Mouse (Mus musculus) heart, postnatal 0 days (tissue): ENCODE results near the gene Gm49510. TPM values are rescaled to one million over a fixed set of nuclear protein-coding genes. Genes with fewer than 3 reads are reported as not detected.

Source experiments
- ATAC-seq: fragments of 200-750 bp; cut with Nextera tagmentation; 2 replicates; pipeline ENCODE4 v1.8.0; 2017; ENCODE audit warnings: low read depth, moderate number of reproducible peaks, moderate library complexity; ENCODE audit not compliant: insufficient read depth
- DNase-seq: peaks from one replicate; pipeline ENCODE4 v3.0.0-alpha.2; 2016; ENCODE audit warnings: low spot score
- H3K27ac ChIP-seq: fragments of 300-500 bp; sonication (generic); 2 replicates; pipeline ENCODE4 v1.5.1; 2014; ENCODE audit warnings: low read depth, mild to moderate bottlenecking
- H3K27me3 ChIP-seq: fragments of 300-500 bp; sonication (generic); 2 replicates; pipeline ENCODE4 v1.6.1; 2014; ENCODE audit warnings: low read length, mixed read lengths; ENCODE audit not compliant: control insufficient read depth, insufficient read depth
- H3K36me3 ChIP-seq: fragments of 300-500 bp; sonication (generic); replicated peaks from 2 replicates; pipeline ENCODE4 v1.6.1; 2014; ENCODE audit warnings: low read length, mixed read lengths; ENCODE audit not compliant: control insufficient read depth, insufficient read depth
- H3K4me1 ChIP-seq: fragments of 300-500 bp; sonication (generic); 2 replicates; pipeline ENCODE4 v1.6.1; 2014; ENCODE audit warnings: antibody characterized with exemption; ENCODE audit not compliant: control insufficient read depth, insufficient read depth
- H3K4me2 ChIP-seq: fragments of 300-500 bp; sonication (generic); 2 replicates; pipeline ENCODE4 v1.6.1; 2014; ENCODE audit warnings: low read depth, mild to moderate bottlenecking, low read length, moderate library complexity
- H3K4me3 ChIP-seq: fragments of 300-500 bp; sonication (generic); 2 replicates; pipeline ENCODE4 v1.5.1; 2014; ENCODE audit warnings: low read depth, low read length
- H3K9ac ChIP-seq: fragments of 300-500 bp; sonication (generic); replicated peaks from 2 replicates; pipeline ENCODE4 v1.6.1; 2014; ENCODE audit warnings: low read depth, low read length, mixed read lengths
- H3K9me3 ChIP-seq: fragments of 300-500 bp; sonication (generic); replicated peaks from 2 replicates; pipeline ENCODE4 v1.6.1; 2016; ENCODE audit warnings: low read length; ENCODE audit not compliant: control insufficient read depth
- CTCF ChIP-seq: IDR thresholded peaks from 2 replicates; pipeline ENCODE4 v1.5.1; 2016; ENCODE audit warnings: antibody characterized with exemption, control low read depth, low read depth
- EP300 ChIP-seq: IDR thresholded peaks from 2 replicates; pipeline ENCODE4 v1.6.1; 2016; ENCODE audit warnings: antibody characterized with exemption, low read depth
- WGBS: fragments of 180-500 bp; shearing (Covaris S2); extraction: QIAGEN DNeasy Blood & Tissue Kit; methylation state at CpG from one replicate; pipeline ENCODE4 v1.1.7; 2014; 5-methylcytosine and 5-hydroxymethylcytosine counted together
- microRNA-seq: library from miRNA; unstranded; fragments of <30 nt; microRNA quantifications from one replicate; pipeline ENCODE4, GENCODE M21; 2016
- polyA plus RNA-seq: library from polyadenylated mRNA; unstranded; fragments of >200 nt; fragmentation: Nextera tagmentation; extraction: Ambion mirVana; gene quantifications from 2 replicates; pipeline ENCODE4 v1.2.1, GENCODE M21; 2015
- total RNA-seq: library from RNA; depleted of rRNA; stranded (reverse); fragments of >200 nt; gene quantifications from 2 replicates; pipeline ENCODE4 v1.2.3, GENCODE M21; 2014; ENCODE audit warnings: low replicate concordance; rRNA removed

The Gm49510 gene
- total and polyA plus RNA-seq, 2 experiments from 2014 or later, result 0.18 TPM; not detected in 1

GRCm38 (mm10) chr15:78962885-78963284 lies 63.4 kb downstream of the Gm49510 start:
- peak; percentile 65 for ATAC-seq
- TF ChIP-seq CTCF (peak; percentile 85), EP300 (no peak)
- 41% methylated on average over 2 of the region's 2 CpGs for WGBS

More at GRCm38 (mm10) chr15:78962885-78963284, 63.4 kb downstream of the Gm49510 start:
- Histone ChIP-seq H3K4me2 (no peak overlapping the region), H3K4me3 (no peak overlapping the region), H3K9ac (no peak overlapping the region), H3K27me3 (no peaks in the 10 kb centered on the region), H3K9me3 (no peaks in the 10 kb centered on the region), H3K4me1 (no peaks in the 10 kb centered on the region), H3K36me3 (no peaks in the 10 kb centered on the region; the same call in 1 of the 2 replicates), H3K27ac (no peak overlapping the region)
- peak; percentile 75 for DNase-seq

Small RNA genes within 50 kb of the gene (microRNA-seq; reads per million reads assigned to microRNA genes)
- gene Mir6955, result 0.54 reads per million

Other genes starting within 250 kb of the Gm49510 start
- gene Elfn2, start 180.9 kb upstream of the Gm49510 start, total RNA-seq, result 0.12 and 0.19 TPM in 2 replicates
- 0.05 and 0.11 TPM in 2 replicates for gene Elfn2, start 180.9 kb upstream of the Gm49510 start, polyA plus RNA-seq
- gene Mfng, start 126.2 kb upstream of the Gm49510 start, total RNA-seq, result 12.9 and 13.1 TPM in 2 replicates
- gene Mfng, start 126.2 kb upstream of the Gm49510 start, polyA plus RNA-seq, result 13.0 and 13.4 TPM in 2 replicates
- gene Card10, start 96.6 kb upstream of the Gm49510 start, total RNA-seq, result 2.7 and 6.4 TPM in 2 replicates
- 4.0 and 4.6 TPM in 2 replicates for gene Card10, start 96.6 kb upstream of the Gm49510 start, polyA plus RNA-seq
- 44.7 and 52.5 TPM in 2 replicates for gene Cdc42ep1, start 57.0 kb upstream of the Gm49510 start, total RNA-seq
- 27.1 and 27.4 TPM in 2 replicates for gene Cdc42ep1, start 57.0 kb upstream of the Gm49510 start, polyA plus RNA-seq
- 4.6 TPM in 1 of 2 replicates, not detected in the other for gene Lgals2, start 44.1 kb upstream of the Gm49510 start, total RNA-seq
- 0.27 and 0.36 TPM in 2 replicates for gene Lgals2, start 44.1 kb upstream of the Gm49510 start, polyA plus RNA-seq
- gene Gga1, start 22.5 kb upstream of the Gm49510 start, total RNA-seq, result 32.4 and 40.5 TPM in 2 replicates
- 30.1 and 32.4 TPM in 2 replicates for gene Gga1, start 22.5 kb upstream of the Gm49510 start, polyA plus RNA-seq
- 9.8 and 11.7 TPM in 2 replicates for gene Sh3bp1, start 101 bp downstream of the Gm49510 start, total RNA-seq
- gene Sh3bp1, start 101 bp downstream of the Gm49510 start, polyA plus RNA-seq, result 6.4 and 7.0 TPM in 2 replicates
- gene Pdxp, start 14.3 kb downstream of the Gm49510 start, total RNA-seq, result 25.8 and 46.0 TPM in 2 replicates
- gene Pdxp, start 14.3 kb downstream of the Gm49510 start, polyA plus RNA-seq, result 7.7 and 8.3 TPM in 2 replicates
- gene Lgals1, start 27.1 kb downstream of the Gm49510 start, total RNA-seq, result 460 and 709 TPM in 2 replicates
- 800 and 870 TPM in 2 replicates for gene Lgals1, start 27.1 kb downstream of the Gm49510 start, polyA plus RNA-seq
- gene Nol12, start 35.3 kb downstream of the Gm49510 start, total RNA-seq, result 3.4 TPM in 1 of 2 replicates, not detected in the other
- 23.3 TPM in 2 replicates for gene Nol12, start 35.3 kb downstream of the Gm49510 start, polyA plus RNA-seq
- 45.3 and 80.0 TPM in 2 replicates for gene Triobp, start 48.1 kb downstream of the Gm49510 start, total RNA-seq
- 19.1 and 20.0 TPM in 2 replicates for gene Triobp, start 48.1 kb downstream of the Gm49510 start, polyA plus RNA-seq
- 318 and 358 TPM in 2 replicates for gene H1f0, start 128.8 kb downstream of the Gm49510 start, total RNA-seq
- gene H1f0, start 128.8 kb downstream of the Gm49510 start, polyA plus RNA-seq, result 210 and 229 TPM in 2 replicates
- not detected in 2 replicates for gene Galr3, start 142.2 kb downstream of the Gm49510 start, total RNA-seq
- gene Galr3, start 142.2 kb downstream of the Gm49510 start, polyA plus RNA-seq, result not detected in 2 replicates
- 20.9 and 27.1 TPM in 2 replicates for gene Ankrd54, start 163.2 kb downstream of the Gm49510 start, total RNA-seq
- 14.1 and 15.6 TPM in 2 replicates for gene Ankrd54, start 163.2 kb downstream of the Gm49510 start, polyA plus RNA-seq
- gene Eif3l, start 175.5 kb downstream of the Gm49510 start, total RNA-seq, result 183 and 210 TPM in 2 replicates
- 114 and 123 TPM in 2 replicates for gene Eif3l, start 175.5 kb downstream of the Gm49510 start, polyA plus RNA-seq
- 45.9 and 52.9 TPM in 2 replicates for gene Micall1, start 209.2 kb downstream of the Gm49510 start, total RNA-seq
- 13.2 and 19.0 TPM in 2 replicates for gene Micall1, start 209.2 kb downstream of the Gm49510 start, polyA plus RNA-seq
- 50.2 and 84.8 TPM in 2 replicates for gene Polr2f, start 241.3 kb downstream of the Gm49510 start, total RNA-seq
- 271 and 286 TPM in 2 replicates for gene Polr2f, start 241.3 kb downstream of the Gm49510 start, polyA plus RNA-seq
- gene 1700088E04Rik, start 241.6 kb downstream of the Gm49510 start, total RNA-seq, result 2.2 TPM in 1 of 2 replicates, not detected in the other
- 8.8 and 10.7 TPM in 2 replicates for gene 1700088E04Rik, start 241.6 kb downstream of the Gm49510 start, polyA plus RNA-seq